Mouse (Mus musculus) limb, embryonic 14.5 days (tissue): ENCODE measurements at regions not wholly inside any gene's neighbourhood (a gene's known extent, or its start where the extent isn't known, plus 50 kb on each side); places are given as distances from the start of the nearest gene placed in this dataset.

Experiments
- ATAC-seq: fragments of 200-750 bp; cut with Nextera tagmentation; 2 replicates; pipeline ENCODE4 v1.8.0; 2017; ENCODE audit warnings: low read depth, moderate number of reproducible peaks, moderate TSS enrichment; ENCODE audit not compliant: low FRiP score
- DNase-seq: peaks from one replicate; pipeline ENCODE4 v3.0.0-alpha.2; 2015; ENCODE audit warnings: low spot score
- H3K27ac ChIP-seq: fragments of 300-500 bp; sonication (generic); replicated peaks from 2 replicates; pipeline ENCODE4 v1.5.1; 2014; ENCODE audit warnings: low read depth, mild to moderate bottlenecking, low read length, moderate library complexity, mixed read lengths
- H3K27me3 ChIP-seq: fragments of 300-500 bp; sonication (generic); 2 replicates; pipeline ENCODE4 v1.6.1; 2014; ENCODE audit warnings: low read length, mixed read lengths; ENCODE audit not compliant: control insufficient read depth, insufficient read depth
- H3K36me3 ChIP-seq: fragments of 300-500 bp; sonication (generic); 2 replicates; pipeline ENCODE4 v1.6.1; 2014; ENCODE audit warnings: mild to moderate bottlenecking, low read length, moderate library complexity, mixed read lengths; ENCODE audit not compliant: control insufficient read depth, insufficient read depth
- H3K4me1 ChIP-seq: fragments of 300-500 bp; sonication (generic); 2 replicates; pipeline ENCODE4 v1.6.1; 2014; ENCODE audit warnings: antibody characterized with exemption, low read length, mixed read lengths; ENCODE audit not compliant: control insufficient read depth, insufficient read depth
- H3K4me2 ChIP-seq: fragments of 300-500 bp; sonication (generic); replicated peaks from 2 replicates; pipeline ENCODE4 v1.6.1; 2014; ENCODE audit warnings: low read depth, mild to moderate bottlenecking, low read length, moderate library complexity; ENCODE audit not compliant: severe bottlenecking
- H3K4me3 ChIP-seq: fragments of 300-500 bp; sonication (generic); replicated peaks from 2 replicates; pipeline ENCODE4 v1.5.1; 2014; ENCODE audit warnings: low read length
- H3K9ac ChIP-seq: fragments of 300-500 bp; sonication (generic); 2 replicates; pipeline ENCODE4 v1.6.1; 2014; ENCODE audit warnings: mild to moderate bottlenecking, low read depth, low read length, moderate library complexity; ENCODE audit not compliant: severe bottlenecking
- H3K9me3 ChIP-seq: fragments of 300-500 bp; sonication (generic); 2 replicates; pipeline ENCODE4 v1.6.1; 2016; ENCODE audit warnings: low read length; ENCODE audit not compliant: control insufficient read depth
- POLR2A ChIP-seq: fragments of 200-500 bp; IDR thresholded peaks from 2 replicates; pipeline ENCODE4 v1.8.0; 2012; ENCODE audit warnings: inconsistent platforms, mild to moderate bottlenecking, moderate library complexity, borderline replicate concordance; ENCODE audit not compliant: insufficient read depth, insufficient read length; ENCODE audit errors: extremely low read depth
- WGBS: fragments of 180-500 bp; shearing (Covaris S2); extraction: QIAGEN DNeasy Blood & Tissue Kit; methylation state at CpG from one replicate; pipeline ENCODE4 v1.1.7; 2014; 5-methylcytosine and 5-hydroxymethylcytosine counted together

DNA sequence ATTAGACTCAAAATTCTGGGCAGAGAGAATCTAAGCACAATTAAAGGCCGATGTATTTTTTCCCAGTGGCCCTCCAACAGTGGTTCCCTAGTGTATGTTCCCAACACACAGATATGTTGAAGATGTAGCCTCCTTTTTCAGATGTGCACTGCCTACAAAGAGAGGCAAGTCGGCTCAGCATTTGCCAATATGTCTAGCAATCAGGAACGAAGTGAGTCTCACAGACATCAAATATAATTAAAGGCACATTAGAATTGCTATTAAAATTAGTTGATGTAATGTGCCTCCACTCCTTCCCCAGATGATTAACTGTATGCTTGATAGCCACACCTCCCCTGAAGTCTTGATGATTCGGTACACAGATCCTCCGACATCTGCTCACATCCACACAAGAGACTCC is 565.8 kb upstream of the Nrp1 start:
- Histone ChIP-seq H3K4me2 (no peak overlapping the region), H3K36me3 (no peaks in the 10 kb centered on the region), H3K4me1 (no peaks in the 10 kb centered on the region), H3K9me3 (no peaks in the 10 kb centered on the region), H3K27me3 (no peaks in the 10 kb centered on the region), H3K4me3 (no peak overlapping the region), H3K9ac (no peak overlapping the region), H3K27ac (no peak overlapping the region)
- WGBS = 90% methylated on average over 5 of the region's 5 CpGs
- ATAC-seq = no peak
- no peak for TF ChIP-seq POLR2A
- no peak for DNase-seq

GRCm38 (mm10) chr8:127799849-127800471 is 558.4 kb upstream of the Nrp1 start:
- Histone ChIP-seq H3K36me3 (no peaks in the 10 kb centered on the region), H3K4me3 (no peak overlapping the region), H3K9ac (no peak overlapping the region), H3K4me2 (no peak overlapping the region), H3K9me3 (no peaks in the 10 kb centered on the region), H3K27ac (no peak overlapping the region), H3K4me1 (peaks cover 15% of the 10 kb centered on the region), H3K27me3 (no peaks in the 10 kb centered on the region)
- WGBS = 77% methylated on average over 6 of the region's 6 CpGs
- no peak for TF ChIP-seq POLR2A
- no peak for ATAC-seq
- DNase-seq = no peak

DNA sequence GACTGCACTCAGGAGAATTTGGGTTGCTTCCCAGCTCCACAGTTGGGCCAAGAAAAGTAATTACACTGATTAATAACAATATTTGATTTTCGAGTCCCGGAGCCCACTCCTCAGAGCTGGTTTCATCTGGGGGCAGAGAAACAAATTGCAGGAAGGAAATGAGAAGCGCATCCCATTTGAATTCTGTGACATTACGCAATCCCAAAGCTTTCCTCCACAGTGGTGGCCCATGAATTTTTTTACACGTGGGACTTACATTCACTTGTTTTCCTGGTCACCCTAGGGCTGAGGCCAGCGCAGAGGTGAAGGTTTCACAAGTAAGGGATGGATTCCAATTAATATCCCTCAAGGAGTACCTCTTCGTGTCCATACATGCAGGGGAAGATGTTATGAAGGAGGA is 556.3 kb upstream of the Nrp1 start:
- 66% methylated on average over 7 of the region's 7 CpGs for WGBS
- Histone ChIP-seq H3K9ac (no peak overlapping the region), H3K27ac (no peak overlapping the region; the same call in 1 of the 2 replicates), H3K27me3 (no peaks in the 10 kb centered on the region), H3K4me1 (peaks cover 15% of the 10 kb centered on the region), H3K4me3 (no peak overlapping the region), H3K36me3 (no peaks in the 10 kb centered on the region), H3K9me3 (no peaks in the 10 kb centered on the region), H3K4me2 (no peak overlapping the region)
- DNase-seq (no peak), ATAC-seq (no peak)
- no peak for TF ChIP-seq POLR2A

DNA sequence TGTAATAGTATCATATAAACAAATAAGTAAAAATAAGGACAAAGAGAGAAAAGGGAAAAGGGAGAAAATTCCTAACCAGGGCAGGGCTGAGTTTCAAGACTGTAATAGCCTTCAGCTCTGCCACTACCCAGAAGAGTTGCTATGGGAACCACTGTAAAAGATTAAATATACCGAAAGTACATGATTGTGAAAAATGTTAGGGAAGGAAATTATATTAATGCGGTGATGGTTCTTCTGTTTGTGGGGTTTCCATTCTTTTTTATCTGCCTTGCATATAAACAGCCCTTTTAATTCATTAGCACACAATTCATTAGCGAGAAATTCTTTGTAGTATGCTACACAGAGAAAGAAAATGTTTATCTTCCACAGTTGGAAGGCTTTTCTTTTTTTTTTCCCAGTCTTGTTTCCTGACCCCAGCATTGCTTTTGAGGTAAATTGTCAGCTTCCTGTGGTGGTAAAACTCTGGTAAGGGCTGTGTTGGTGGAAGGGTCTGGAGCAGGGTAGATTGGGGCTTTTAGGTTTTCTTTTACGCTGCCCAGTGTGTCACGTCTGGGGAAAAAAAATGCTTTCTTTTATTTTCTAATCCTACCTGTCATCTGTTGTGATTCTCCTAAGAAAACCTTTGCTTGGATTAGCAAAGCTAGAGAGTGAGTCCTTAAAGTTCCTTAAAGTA is 555.6 kb upstream of the Nrp1 start:
- H3K9ac ChIP-seq = no peak overlapping the region
- ATAC-seq (no peak), DNase-seq (peak; percentile 55)
- no peak for TF ChIP-seq POLR2A
- 25% methylated on average over 5 of the region's 5 CpGs for WGBS
- H3K4me2 ChIP-seq = no peak overlapping the region
- H3K9me3 ChIP-seq = no peaks in the 10 kb centered on the region
- no peak overlapping the region for H3K4me3 ChIP-seq
- peaks cover 15% of the 10 kb centered on the region for H3K4me1 ChIP-seq
- no peaks in the 10 kb centered on the region for H3K36me3 ChIP-seq
- H3K27ac ChIP-seq = no peak overlapping the region
- no peaks in the 10 kb centered on the region for H3K27me3 ChIP-seq

DNA sequence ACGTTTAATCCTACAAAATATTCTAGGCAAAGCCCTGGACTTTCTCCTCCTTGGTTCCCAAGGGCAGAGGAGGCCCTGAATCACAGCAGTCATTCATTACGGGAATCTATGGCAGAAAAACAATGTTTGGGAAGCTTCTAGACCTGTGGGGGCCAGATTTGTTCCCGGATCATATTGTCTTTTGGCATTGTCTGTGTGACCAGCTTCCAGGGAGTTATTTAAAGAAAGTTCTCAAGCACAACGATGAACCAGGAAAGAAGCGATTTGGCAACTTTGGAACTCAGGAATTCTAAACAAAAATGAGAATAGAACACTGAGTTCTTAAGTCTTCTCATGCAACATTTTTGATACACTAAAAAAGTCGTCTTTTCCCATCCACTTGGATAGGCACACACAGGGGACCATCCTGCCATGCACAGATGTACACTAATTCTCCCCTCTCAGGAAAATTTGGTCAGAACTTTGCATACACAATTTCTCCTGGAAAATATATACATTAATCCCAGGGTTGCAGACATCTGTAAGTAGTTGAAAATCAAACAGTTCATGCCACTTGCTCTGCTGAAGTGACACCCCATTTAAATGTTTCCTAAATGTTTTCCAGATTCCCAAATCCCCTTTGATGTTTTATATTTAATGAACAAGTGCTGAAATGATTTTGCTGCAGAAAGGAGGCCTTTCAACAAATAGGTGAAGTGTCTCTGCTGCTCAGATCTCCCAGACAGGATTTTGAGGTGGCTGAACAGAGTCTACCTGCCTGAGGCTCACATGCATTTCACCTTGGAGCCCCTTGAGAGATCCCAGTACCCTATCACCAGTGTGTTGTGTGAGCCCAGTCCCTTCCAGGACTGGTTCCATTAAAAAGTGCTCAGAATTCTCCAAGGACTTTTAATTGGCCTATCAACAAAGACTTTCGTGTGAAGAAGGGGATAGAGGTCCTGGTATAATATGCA is 548.9 kb upstream of the Nrp1 start:
- no peaks in the 10 kb centered on the region for H3K9me3 ChIP-seq
- no peaks in the 10 kb centered on the region for H3K27me3 ChIP-seq
- no peak for ATAC-seq
- 0 out of 2 replicates have a peak overlapping the region, but pooled peaks have one; percentile 13 for H3K27ac ChIP-seq
- peak; percentile 63 for DNase-seq
- H3K4me1 ChIP-seq = peaks cover 5% of the 10 kb centered on the region; the same call in 1 of the 2 replicates
- no peak overlapping the region for H3K4me2 ChIP-seq
- WGBS = 37% methylated on average over 7 of the region's 7 CpGs
- no peaks in the 10 kb centered on the region for H3K36me3 ChIP-seq
- TF ChIP-seq POLR2A = no peak
- H3K9ac ChIP-seq = no peak overlapping the region
- no peak overlapping the region for H3K4me3 ChIP-seq
